Mouse (Mus musculus): ENCODE data around the gene Pptc7.

Gene Pptc7

GRCm38 (mm10) chr5:122267136-122267535, 17.0 kb upstream of the Pptc7 start:
- no peak for DNase-seq (ENCODE audit: low spot score)

- peak; percentile 66 for DNase-seq (ENCODE audit: low spot score)
These were observed 16.3 kb upstream of the Pptc7 start for GRCm38 (mm10) chr5:122267899-122268298.

- DNase-seq (ENCODE audit: low spot score), result no peak
These were observed 15.1 kb upstream of the Pptc7 start for GRCm38 (mm10) chr5:122268858-122269604.

GRCm38 (mm10) chr5:122272821-122273220, 11.3 kb upstream of the Pptc7 start:
- no peak for DNase-seq (ENCODE audit: low spot score)

DNA sequence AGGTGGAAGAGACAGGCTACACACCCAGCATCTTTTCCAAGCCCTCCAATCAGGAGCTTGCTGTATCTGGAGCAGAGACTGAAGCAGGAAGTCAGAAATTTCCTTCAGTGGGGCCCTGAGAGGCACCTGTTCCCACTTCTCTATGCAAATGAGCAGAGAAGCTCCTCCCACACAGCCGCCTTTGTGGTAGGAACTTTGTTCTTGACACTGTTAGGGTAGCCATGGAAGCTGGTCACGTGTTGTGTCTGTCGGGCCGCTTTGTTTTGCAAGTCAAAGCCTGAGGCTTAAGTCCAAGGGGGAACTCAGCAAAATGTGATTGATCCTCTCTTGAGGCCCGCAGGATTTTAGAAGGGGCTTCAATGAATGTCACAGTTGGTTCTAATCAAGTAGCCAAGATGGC, 9.4 kb upstream of the Pptc7 start:
- peak; percentile 42 for DNase-seq (ENCODE audit: low spot score)

GRCm38 (mm10) chr5:122278946-122279345, 5.2 kb upstream of the Pptc7 start:
- DNase-seq (ENCODE audit: low spot score), result no peak

- no peak for DNase-seq (ENCODE audit: low spot score)
These were observed 4.3 kb upstream of the Pptc7 start for GRCm38 (mm10) chr5:122279799-122280421.

DNA sequence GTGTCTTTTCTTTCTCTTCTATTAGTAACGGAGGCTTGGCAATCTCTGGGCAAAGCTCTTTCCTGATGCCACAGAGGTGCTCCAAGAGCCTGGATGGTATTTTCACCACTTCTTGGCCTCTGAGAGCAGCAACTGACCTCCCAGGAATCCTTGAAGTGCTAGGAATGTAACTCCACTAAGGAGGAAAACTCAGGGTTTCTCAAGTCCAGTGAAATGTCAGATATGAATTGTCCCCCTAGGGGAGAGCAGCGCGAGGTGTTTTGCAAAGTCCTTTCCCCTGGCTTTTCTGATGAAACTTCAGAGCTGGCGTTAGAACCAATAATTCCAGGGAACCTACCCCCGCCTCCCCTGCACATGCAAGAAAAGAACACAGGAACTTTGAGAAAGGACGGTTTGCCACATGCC, 3.7 kb upstream of the Pptc7 start:
- no peak for DNase-seq (ENCODE audit: low spot score)

GRCm38 (mm10) chr5:122280827-122281462, 3.2 kb upstream of the Pptc7 start:
- DNase-seq (ENCODE audit: low spot score), result no peak

- DNase-seq (ENCODE audit: low spot score), result no peak
These were observed 360 bp upstream of the Pptc7 start for GRCm38 (mm10) chr5:122283828-122284182.

GRCm38 (mm10) chr5:122285029-122285766, 1.0 kb downstream of the Pptc7 start:
- DNase-seq (ENCODE audit: low spot score), result peak; percentile 34

DNA sequence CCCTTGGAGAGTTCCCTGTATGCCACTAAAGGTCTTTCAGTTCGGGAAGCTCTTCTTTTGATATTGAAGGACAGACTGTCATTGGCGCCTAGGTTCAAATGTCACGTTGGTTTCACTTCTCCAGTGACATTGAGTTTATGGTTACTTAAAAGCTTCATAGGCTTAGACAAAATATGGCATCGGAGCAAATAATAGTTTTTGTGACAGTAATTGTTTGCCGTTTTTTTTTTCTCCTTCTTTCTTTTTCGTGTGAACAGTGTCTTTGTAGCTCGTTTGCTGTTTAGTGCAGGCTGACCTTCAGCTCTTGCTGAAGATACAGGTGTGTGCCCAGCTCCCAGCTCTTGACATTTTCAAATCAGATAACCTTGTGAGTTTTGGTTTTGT, 1.6 kb downstream of the Pptc7 start:
- DNase-seq (ENCODE audit: low spot score), result no peak

DNA sequence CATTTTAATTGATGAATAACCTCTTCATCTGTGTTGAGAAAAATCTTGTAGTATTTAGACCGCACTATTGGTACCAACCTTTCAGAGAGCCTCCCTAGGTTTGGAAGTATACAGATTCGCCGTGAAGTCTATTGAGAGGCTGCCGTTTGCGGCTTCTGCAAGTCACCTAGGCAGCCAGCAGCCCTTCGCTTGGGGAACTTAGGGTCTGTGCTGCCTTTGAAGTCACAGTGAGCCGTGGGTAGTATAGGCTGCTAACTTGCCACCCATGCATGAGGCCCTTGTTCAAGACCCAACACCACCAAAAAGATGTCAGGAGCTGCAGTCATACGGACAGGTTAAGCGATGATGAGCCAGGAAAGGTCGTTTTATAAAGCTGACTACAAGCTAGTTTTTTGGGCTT, 2.0 kb downstream of the Pptc7 start:
- DNase-seq (ENCODE audit: low spot score), result no peak

GRCm38 (mm10) chr5:122287026-122287425, 2.9 kb downstream of the Pptc7 start:
- DNase-seq (ENCODE audit: low spot score), result no peak

DNA sequence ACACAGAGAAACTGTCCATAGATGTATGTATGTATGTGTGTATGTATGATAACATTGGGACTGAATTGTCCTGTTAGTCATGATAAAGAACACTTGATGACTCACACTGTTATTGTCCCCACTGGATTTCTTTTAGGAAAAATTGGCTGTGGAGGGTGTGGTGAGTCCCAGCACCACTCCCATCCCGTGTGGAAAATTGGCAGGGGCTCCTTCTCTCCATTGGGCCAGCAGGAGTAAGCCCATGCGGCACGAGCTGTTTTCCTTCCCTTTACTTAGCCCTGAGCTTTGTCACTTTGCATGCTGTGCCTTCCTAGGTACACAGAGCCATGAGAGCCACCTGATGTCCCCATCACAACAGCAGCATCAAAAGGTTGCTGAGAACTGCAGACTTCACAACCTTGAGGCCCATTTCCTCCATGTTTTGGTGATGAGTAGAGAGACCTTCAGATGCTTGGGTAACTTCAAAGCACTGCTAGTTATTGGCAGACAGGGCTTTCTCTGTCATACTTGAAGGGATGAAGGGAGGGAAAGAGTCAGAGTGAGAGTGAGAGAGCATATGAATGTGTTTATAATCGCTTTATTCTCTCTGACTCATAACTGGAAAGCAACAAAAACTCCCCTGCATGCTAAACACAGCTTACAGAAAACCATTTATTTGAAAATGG, 4.1 kb downstream of the Pptc7 start:
- DNase-seq (ENCODE audit: low spot score), result no peak

DNA sequence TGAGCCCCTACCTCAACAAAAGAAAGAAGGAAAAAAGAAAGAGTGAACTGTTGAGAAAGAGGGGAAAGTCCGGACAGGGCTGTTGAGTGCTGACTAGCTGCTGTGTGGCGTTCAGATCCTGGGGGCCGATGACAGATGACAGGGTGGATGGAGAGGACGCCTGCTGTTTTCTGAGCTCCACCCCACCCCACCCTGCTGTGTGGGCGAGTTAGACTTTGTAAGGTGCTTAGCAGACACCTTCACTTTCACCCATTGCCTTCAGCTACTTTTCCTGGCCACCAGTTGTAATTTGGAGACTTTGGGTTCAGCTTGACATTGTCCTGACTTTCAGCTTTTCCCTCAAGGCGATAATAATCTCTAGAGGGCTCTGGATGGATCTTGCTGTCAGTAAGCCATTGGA, 7.0 kb downstream of the Pptc7 start:
- DNase-seq (ENCODE audit: low spot score), result no peak

- no peak for DNase-seq (ENCODE audit: low spot score)
These were observed 7.6 kb downstream of the Pptc7 start for GRCm38 (mm10) chr5:122291553-122292339.

- no peak for DNase-seq (ENCODE audit: low spot score)
These were observed 9.0 kb downstream of the Pptc7 start for GRCm38 (mm10) chr5:122293131-122293530.

DNA sequence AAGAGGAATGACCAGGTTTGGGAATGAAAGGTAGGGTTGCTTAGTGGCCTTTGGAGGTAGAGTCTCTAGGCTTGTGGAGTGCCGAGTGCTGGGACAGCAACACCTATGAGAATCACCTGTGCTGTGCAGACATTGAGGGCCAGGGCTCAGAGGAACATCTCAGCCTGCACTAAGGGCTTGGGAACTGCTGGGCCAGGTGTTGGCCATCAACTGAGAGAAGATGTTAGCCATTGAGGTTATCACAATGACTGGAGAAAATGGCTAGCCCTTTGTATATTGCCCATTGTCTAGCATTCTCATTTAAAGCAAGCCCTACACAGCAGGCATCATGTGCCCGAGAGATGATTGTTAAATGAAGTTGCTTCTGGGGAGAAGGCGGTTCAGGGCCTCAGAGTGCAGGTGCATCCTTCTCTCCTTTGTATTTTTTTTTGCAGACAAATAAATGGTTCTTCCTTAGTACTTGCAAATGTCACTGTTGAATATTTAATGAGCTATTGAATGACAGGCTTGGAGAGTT, 10.1 kb downstream of the Pptc7 start:
- DNase-seq (ENCODE audit: low spot score), result no peak

DNA sequence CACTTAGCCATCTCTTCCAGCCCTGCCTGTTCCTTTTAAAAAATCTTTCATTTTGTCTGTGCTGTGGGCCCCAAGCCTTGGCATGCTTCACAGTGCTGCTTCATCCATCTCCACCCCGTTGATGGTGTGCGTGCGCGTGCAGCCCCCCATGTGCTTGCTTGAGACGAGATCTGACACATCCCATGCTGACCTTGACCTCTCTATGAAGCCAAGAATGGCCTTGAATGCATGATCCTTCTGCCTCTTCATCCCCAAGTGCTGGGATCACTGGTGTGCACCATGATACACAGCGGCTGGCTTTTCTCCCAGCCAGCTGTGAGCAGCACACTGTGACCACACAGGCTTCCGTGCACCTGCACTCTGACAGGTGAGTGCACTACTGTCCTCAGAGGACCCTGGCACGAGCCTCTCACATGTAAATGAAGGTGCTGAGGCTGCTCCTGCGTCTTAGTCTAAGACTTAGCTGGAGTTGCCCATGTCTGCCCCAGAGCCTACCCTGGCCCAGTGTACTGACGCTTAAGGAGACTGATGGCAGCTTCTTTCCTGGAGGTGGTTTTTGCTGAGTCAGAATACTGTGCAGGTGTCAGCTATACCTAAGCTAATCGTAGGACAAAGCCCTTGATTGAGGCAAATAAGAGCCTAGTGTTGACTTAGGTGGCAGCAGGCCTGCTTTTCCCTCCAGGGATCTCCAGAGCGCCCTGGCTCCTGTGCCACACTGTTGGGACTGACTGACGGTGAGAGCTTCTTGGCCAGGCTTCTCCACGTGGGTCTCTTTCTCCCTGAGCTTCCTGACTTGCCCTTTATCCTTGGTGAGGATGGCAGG, 11.2 kb downstream of the Pptc7 start:
- DNase-seq (ENCODE audit: low spot score), result no peak
